Mouse (Mus musculus) spleen, adult 2 months (tissue): ENCODE data around the gene Nell1.

Source experiments
- CTCF ChIP-seq: fragments of 200-500 bp; IDR thresholded peaks from 2 replicates; pipeline ENCODE4 v1.5.1; 2011; ENCODE audit warnings: mild to moderate bottlenecking, inconsistent platforms; ENCODE audit not compliant: insufficient read depth, insufficient read length, insufficient replicate concordance; ENCODE audit errors: extremely low read depth
- POLR2A ChIP-seq: fragments of 200-500 bp; IDR thresholded peaks from 2 replicates; pipeline ENCODE4 v1.6.1; 2011; ENCODE audit warnings: low read depth, low read length, inconsistent platforms

DNA sequence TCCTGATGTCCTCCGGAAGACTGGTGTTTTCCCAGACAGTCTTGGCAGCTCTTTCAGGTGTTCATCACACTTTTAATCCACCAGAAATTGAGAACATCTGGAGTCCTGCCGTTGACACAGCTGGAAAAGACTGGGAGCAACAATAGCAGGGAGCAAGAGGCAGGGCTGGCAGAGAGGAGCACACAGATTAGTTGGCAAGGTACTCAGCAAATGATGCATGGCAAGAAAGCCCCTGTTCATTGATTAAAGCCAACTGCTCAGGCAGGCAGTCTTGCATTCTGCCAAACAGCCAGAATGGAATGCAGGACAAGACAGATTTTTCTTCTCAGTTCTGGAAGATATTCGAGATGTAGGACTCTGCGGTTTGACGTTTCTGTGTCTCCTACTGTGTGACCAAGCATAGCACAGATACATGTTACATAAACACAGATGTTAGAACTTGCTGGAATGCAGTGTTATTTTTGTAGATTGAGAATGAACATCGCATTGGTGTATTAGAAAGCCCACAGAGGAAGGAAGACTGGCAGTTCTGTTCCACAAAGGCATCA, 925.0 kb downstream of the Nell1 start:
- TF ChIP-seq CTCF (no peak), POLR2A (no peak)
